Mouse (Mus musculus) liver, embryonic 14.5 days (tissue): ENCODE measurements around the gene Plvap. TPM values are rescaled to one million over a fixed set of nuclear protein-coding genes. Genes with fewer than 3 reads are reported as not detected.
"Not testable (repeated sequence)": the region's sequence is repeated elsewhere in the genome, so short reads cannot be mapped to it uniquely, and the experiment has no call there.

Experiments
- ATAC-seq: fragments of 200-750 bp; cut with Nextera tagmentation; 2 replicates; pipeline ENCODE4 v1.8.0; 2017; ENCODE audit warnings: moderate number of reproducible peaks, mild to moderate bottlenecking, moderate library complexity; ENCODE audit not compliant: insufficient read depth
- DNase-seq, 3 experiments: peaks; one replicate each; pipeline ENCODE4 v3.0.0-alpha.2; 2012 to 2013; ENCODE audit warnings: low read depth in 3 of 3, low spot score in 3 of 3
- H3K27ac ChIP-seq: fragments of 300-500 bp; sonication (generic); 2 replicates; pipeline ENCODE4 v1.5.1; 2014; ENCODE audit warnings: moderate library complexity, mild to moderate bottlenecking, control low read depth, inconsistent platforms
- H3K27me3 ChIP-seq: fragments of 300-500 bp; sonication (generic); 2 replicates; pipeline ENCODE4 v1.6.1; 2014; ENCODE audit warnings: mild to moderate bottlenecking, low read length, moderate library complexity; ENCODE audit not compliant: control insufficient read depth, insufficient read depth
- H3K36me3 ChIP-seq: fragments of 300-500 bp; sonication (generic); replicated peaks from 2 replicates; pipeline ENCODE4 v1.6.1; 2014; ENCODE audit warnings: low read depth; ENCODE audit not compliant: control insufficient read depth, insufficient read depth
- H3K4me1 ChIP-seq, 2 experiments: fragments of 200-500 bp in 1 of 2; fragments of 300-500 bp in 1 of 2; sonication (generic) in 1 of 2; replicated peaks; 2 replicates each; pipeline ENCODE4 v1.6.1; 2012 to 2014; ENCODE audit warnings: antibody characterized with exemption in 1 of 2, inconsistent platforms in 1 of 2, low read length in 1 of 2; ENCODE audit not compliant: control insufficient read depth in 2 of 2, insufficient read depth in 2 of 2
- H3K4me2 ChIP-seq: fragments of 300-500 bp; sonication (generic); 2 replicates; pipeline ENCODE4 v1.6.1; 2014; ENCODE audit warnings: low read depth, mild to moderate bottlenecking, control low read depth, moderate library complexity
- H3K4me3 ChIP-seq, 2 experiments: fragments of 200-500 bp in 1 of 2; fragments of 300-500 bp in 1 of 2; sonication (generic) in 1 of 2; 2 replicates each; pipeline ENCODE4 v1.5.1; 2012 to 2014; ENCODE audit warnings: low read depth in 2 of 2, low read length in 2 of 2, mild to moderate bottlenecking in 2 of 2, control low read depth in 1 of 2, inconsistent platforms in 1 of 2, moderate library complexity in 1 of 2; ENCODE audit not compliant: insufficient read depth in 1 of 2
- H3K9ac ChIP-seq: fragments of 300-500 bp; sonication (generic); replicated peaks from 2 replicates; pipeline ENCODE4 v1.6.1; 2014; ENCODE audit warnings: mild to moderate bottlenecking, control low read depth, moderate library complexity
- H3K9me3 ChIP-seq: fragments of 300-500 bp; sonication (generic); 2 replicates; pipeline ENCODE4 v1.6.1; 2016; ENCODE audit warnings: low read length, mixed read lengths; ENCODE audit not compliant: control insufficient read depth
- CTCF ChIP-seq: IDR thresholded peaks from 2 replicates; pipeline ENCODE4 v1.5.1; 2016; ENCODE audit warnings: antibody characterized with exemption, low read depth, control low read depth
- EP300 ChIP-seq: IDR thresholded peaks from 2 replicates; pipeline ENCODE4 v1.6.1; 2016; ENCODE audit warnings: antibody characterized with exemption, low read depth
- WGBS: fragments of 180-500 bp; shearing (Covaris S2); extraction: QIAGEN DNeasy Blood & Tissue Kit; methylation state at CpG from one replicate; pipeline ENCODE4 v1.1.7; 2014; ENCODE audit not compliant: insufficient replicate concordance; 5-methylcytosine and 5-hydroxymethylcytosine counted together
- polyA plus RNA-seq, 2 experiments: library from polyadenylated mRNA; depleted of rRNA in 1 of 2; stranded (reverse) in 1 of 2; unstranded in 1 of 2; fragments of >200 nt; fragmentation: Nextera tagmentation in 1 of 2; extraction: Ambion mirVana in 1 of 2; gene quantifications; 2 replicates each; pipeline versions ENCODE4 v1.2.1 to v1.2.3; 2012 to 2014

Plvap gene
- polyA plus RNA-seq, 2 experiments, result 15.9 to 16.8 TPM

- no peak overlapping the region for H3K9ac ChIP-seq
- H3K4me1 ChIP-seq, result no peaks in the 10 kb centered on the region; a peak in 1 of 4 replicates
- DNase-seq (peak; percentile 66 to 75 (median 69)), ATAC-seq (peak; percentile 75)
- 3% methylated on average over 17 of the region's 17 CpGs for WGBS
- no peaks in the 10 kb centered on the region for H3K36me3 ChIP-seq
- H3K27ac ChIP-seq, result no peak overlapping the region
- no peaks in the 10 kb centered on the region for H3K9me3 ChIP-seq
- H3K4me2 ChIP-seq, result no peak overlapping the region
- peaks cover 15% of the 10 kb centered on the region for H3K27me3 ChIP-seq
- H3K4me3 ChIP-seq, result no peak overlapping the region
- TF ChIP-seq CTCF (peak; percentile 96), EP300 (no peak)
These were observed 10.1 kb upstream of the Plvap start for GRCm38 (mm10) chr8:71521634-71522033.

- H3K9ac ChIP-seq, ATAC-seq, H3K27me3 ChIP-seq, H3K9me3 ChIP-seq, H3K27ac ChIP-seq, H3K4me1 ChIP-seq, H3K4me2 ChIP-seq, H3K36me3 ChIP-seq, H3K4me3 ChIP-seq: not testable (repeated sequence)
- 27% methylated on average over 10 of the region's 10 CpGs for WGBS
- TF ChIP-seq CTCF, result peak; percentile 60
- peak in 2 of 3 experiments; percentile 23 to 55 for DNase-seq
These were observed 7.7 kb upstream of the Plvap start for GRCm38 (mm10) chr8:71519037-71519825.

GRCm38 (mm10) chr8:71516786-71517185, 5.2 kb upstream of the Plvap start:
- TF ChIP-seq CTCF (no peak), EP300 (no peak)
- no peak overlapping the region for H3K4me3 ChIP-seq
- no peaks in the 10 kb centered on the region for H3K27me3 ChIP-seq
- H3K4me2 ChIP-seq, result no peak overlapping the region
- DNase-seq (no peak), ATAC-seq (no peak)
- peaks cover 3 to 5% of the 10 kb centered on the region in 2 experiments; a peak in 3 of 4 replicates for H3K4me1 ChIP-seq
- H3K36me3 ChIP-seq, result no peaks in the 10 kb centered on the region
- WGBS, result 39% methylated on average over 6 of the region's 6 CpGs
- H3K27ac ChIP-seq, result no peak overlapping the region
- H3K9me3 ChIP-seq, result no peaks in the 10 kb centered on the region
- no peak overlapping the region for H3K9ac ChIP-seq

- TF ChIP-seq CTCF (peak; percentile 26; the same call in 1 of the 2 replicates), EP300 (no peak)
- H3K4me2 ChIP-seq, result no peak overlapping the region
- no peak overlapping the region for H3K27ac ChIP-seq
- H3K27me3 ChIP-seq, result no peaks in the 10 kb centered on the region
- no peak overlapping the region for H3K9ac ChIP-seq
- H3K4me3 ChIP-seq, result no peak overlapping the region
- peaks cover 5 to 7% of the 10 kb centered on the region in 2 experiments; a peak in 3 of 4 replicates for H3K4me1 ChIP-seq
- H3K9me3 ChIP-seq, result no peaks in the 10 kb centered on the region
- no peaks in the 10 kb centered on the region for H3K36me3 ChIP-seq
- no peak for DNase-seq
- 62% methylated on average over 5 of the region's 5 CpGs for WGBS
- no peak for ATAC-seq
These were observed 3.5 kb upstream of the Plvap start for GRCm38 (mm10) chr8:71515043-71515442.

GRCm38 (mm10) chr8:71513018-71513754, 1.6 kb upstream of the Plvap start:
- H3K27me3 ChIP-seq, result peaks cover 8% of the 10 kb centered on the region
- H3K9me3 ChIP-seq, result no peaks in the 10 kb centered on the region
- DNase-seq (no peak), ATAC-seq (no peak)
- no peak overlapping the region for H3K4me3 ChIP-seq
- 29% methylated on average over 15 of the region's 15 CpGs for WGBS
- H3K9ac ChIP-seq, result no peak overlapping the region
- TF ChIP-seq EP300 (no peak), CTCF (0 out of 2 replicates have a peak, but pooled peaks have one; percentile 8)
- H3K27ac ChIP-seq, result no peak overlapping the region
- no peak overlapping the region for H3K4me2 ChIP-seq
- no peaks in the 10 kb centered on the region for H3K36me3 ChIP-seq
- H3K4me1 ChIP-seq, result peaks cover 5 to 7% of the 10 kb centered on the region in 2 experiments; a peak in 3 of 4 replicates
